Comparison of ENCODE assay signal across 11 mouse cellular contexts in genomic region chr17:35198029-35198428, GRCm38 (mm10).
"Had no signal": no experiment of that assay in that cellular context is flagged by ENCODE, and none has a peak within 500 bp of the region (broad histone marks: within the 10 kb centered on the region; RNA-seq: fewer than 3 reads in every experiment).

No protein-coding gene starts in this region.

- DNase-seq: lung, adult 18-20 months; lung, embryonic 14.5 days; lung, postnatal 10 days; lung, postnatal 4 days; midbrain, embryonic 14.5 days; retina, postnatal 1 day; right cerebral cortex, adult 18-20 months; right cerebral cortex, postnatal 25 days; right cerebral cortex, postnatal 4 days; spleen, adult 18-20 months; thymus, postnatal 36 days had no signal
